Mouse (Mus musculus) myocyte (in vitro differentiated cells): ENCODE data around the gene Snx8. TPM values are rescaled to one million over a fixed set of nuclear protein-coding genes. Genes with fewer than 3 reads are reported as not detected.

Source experiments
- H3K27me3 ChIP-seq: one replicate; pipeline ENCODE4 v1.6.1; 2011; ENCODE audit not compliant: control insufficient read depth, insufficient read depth, insufficient read length
- H3K36me3 ChIP-seq: one replicate; pipeline ENCODE4 v1.6.1; 2011; ENCODE audit not compliant: control insufficient read depth, insufficient read depth
- H3K4me2 ChIP-seq: one replicate; pipeline ENCODE4 v1.6.1; 2011; ENCODE audit warnings: low read depth, control low read depth
- H3K4me3 ChIP-seq: one replicate; pipeline ENCODE4 v1.5.1; 2011; ENCODE audit warnings: mild to moderate bottlenecking, control low read depth, moderate library complexity
- H3K79me2 ChIP-seq: one replicate; pipeline ENCODE4 v1.6.1; 2011; ENCODE audit not compliant: control insufficient read depth, insufficient read depth
- H3ac ChIP-seq: one replicate; pipeline ENCODE4 v1.6.1; 2011; ENCODE audit not compliant: control insufficient read depth, insufficient read length
- CEBPB ChIP-seq: IDR thresholded peaks from 2 replicates; pipeline ENCODE4 v1.6.1; 2011; ENCODE audit warnings: mild to moderate bottlenecking, moderate library complexity; ENCODE audit not compliant: poor library complexity, insufficient read depth, severe bottlenecking
- E2F4 ChIP-seq: IDR thresholded peaks from one replicate; pipeline ENCODE4 v1.6.1; 2011; ENCODE audit warnings: mild to moderate bottlenecking, control low read depth, moderate library complexity; ENCODE audit not compliant: insufficient read depth
- MAX ChIP-seq: IDR thresholded peaks from one replicate; pipeline ENCODE4 v1.6.1; 2011; ENCODE audit warnings: low read depth, mild to moderate bottlenecking, control low read depth
- MYOD1 ChIP-seq, 3 experiments: IDR thresholded peaks; one replicate each; pipeline ENCODE4 v1.6.1; 2011; ENCODE audit warnings: control low read depth in 2 of 3, low read depth in 2 of 3, mild to moderate bottlenecking in 2 of 3, moderate library complexity in 1 of 3; ENCODE audit not compliant: insufficient read length in 2 of 3, control insufficient read depth in 1 of 3
- MYOG ChIP-seq, 3 experiments: IDR thresholded peaks; one replicate each; pipeline ENCODE4 v1.6.1; 2011; ENCODE audit warnings: control low read depth in 2 of 3, low read depth in 2 of 3, mild to moderate bottlenecking in 2 of 3; ENCODE audit not compliant: insufficient read length in 2 of 3, control insufficient read depth in 1 of 3, insufficient read depth in 1 of 3
- POLR2A ChIP-seq: IDR thresholded peaks from one replicate; pipeline ENCODE4 v1.6.1; 2011; ENCODE audit warnings: low read depth, mild to moderate bottlenecking, control low read depth, moderate library complexity; ENCODE audit not compliant: insufficient read length
- POLR2AphosphoS2 ChIP-seq: IDR thresholded peaks from one replicate; pipeline ENCODE4 v1.6.1; 2011; ENCODE audit warnings: low read depth, control low read depth; ENCODE audit not compliant: insufficient read length
- REST ChIP-seq: IDR thresholded peaks from one replicate; pipeline ENCODE4 v1.6.1; 2011; ENCODE audit warnings: mild to moderate bottlenecking, control low read depth, moderate library complexity; ENCODE audit not compliant: insufficient read depth, insufficient read length
- SRF ChIP-seq: IDR thresholded peaks from one replicate; pipeline ENCODE4 v1.6.1; 2011; ENCODE audit warnings: low read depth; ENCODE audit not compliant: control insufficient read depth, insufficient read length
- TCF12 ChIP-seq: IDR thresholded peaks from one replicate; pipeline ENCODE4 v1.6.1; 2011; ENCODE audit warnings: mild to moderate bottlenecking, control low read depth; ENCODE audit not compliant: poor library complexity, insufficient read depth, severe bottlenecking
- TCF3 ChIP-seq: IDR thresholded peaks from one replicate; pipeline ENCODE4 v1.6.1; 2011; ENCODE audit warnings: low read depth, control low read depth; ENCODE audit not compliant: insufficient read length
- USF1 ChIP-seq: IDR thresholded peaks from one replicate; pipeline ENCODE4 v1.6.1; 2011; ENCODE audit warnings: low read depth, mild to moderate bottlenecking, control low read depth, moderate library complexity
- polyA plus RNA-seq: library from polyadenylated mRNA; unstranded; fragments of >200 nt; fragmentation: generic; extraction: Trizol; gene quantifications from one replicate; pipeline ENCODE4 v1.2.1, GENCODE M21; 2012; ENCODE audit warnings: missing spikeins

Snx8 gene
- 50.5 TPM for polyA plus RNA-seq

DNA sequence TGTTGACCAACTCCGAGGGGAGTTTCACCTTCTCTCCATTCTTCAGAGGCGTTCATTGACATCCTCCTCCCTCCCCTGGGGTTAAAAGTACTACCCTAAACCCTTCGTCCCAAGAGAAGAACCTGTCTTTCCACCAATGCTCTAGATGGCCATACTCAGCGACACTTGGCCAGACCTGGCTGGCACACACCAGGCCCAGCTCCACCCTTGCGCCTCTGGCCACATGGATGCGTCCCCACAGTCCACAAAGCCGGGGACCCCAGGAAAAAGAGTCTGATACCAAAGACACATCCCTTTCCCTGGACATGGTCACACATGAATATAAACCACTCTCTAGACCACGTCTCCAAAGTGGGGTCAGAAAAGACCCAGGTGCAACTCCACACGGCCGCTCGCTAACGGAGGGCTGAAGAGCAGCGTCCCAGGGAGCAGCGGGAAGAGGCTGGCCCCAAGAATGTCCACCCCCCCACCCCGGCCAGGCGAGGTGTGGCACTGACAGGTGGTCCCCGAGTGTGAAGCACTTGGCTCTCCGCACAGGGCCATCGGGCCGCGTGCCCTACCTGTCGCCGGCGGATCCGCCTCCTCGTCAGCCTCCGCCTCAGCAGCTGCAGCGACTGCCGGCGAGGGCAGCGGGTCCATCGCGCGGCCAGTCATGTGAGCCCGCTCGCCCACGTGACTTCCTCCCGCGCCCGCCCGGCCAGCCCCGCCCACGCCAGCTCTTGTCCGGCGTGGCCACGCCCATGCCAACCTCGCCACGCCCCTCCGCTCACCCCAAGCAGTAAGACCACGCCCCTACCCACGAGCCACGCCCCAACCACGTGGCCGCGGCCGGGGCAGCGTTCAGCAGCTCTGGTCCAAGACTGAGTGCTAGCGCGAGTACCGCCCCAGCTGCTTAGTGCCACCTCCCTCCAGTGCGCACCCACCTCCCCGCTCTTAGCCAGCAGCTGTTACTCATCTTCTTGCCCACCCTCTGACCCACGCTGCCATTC, at the start of gene Snx8:
Gene Snx8, minus strand, starts transcription at position 675 of the 989 bp plus-strand sequence.
- no peaks in the 10 kb centered on the region for H3K36me3 ChIP-seq
- peak within 1 kb of the TSS; percentile 88 for H3K4me2 ChIP-seq
- peak within 1 kb of the TSS; percentile 67 for H3K4me3 ChIP-seq
- TF ChIP-seq REST: no peak
- TF ChIP-seq USF1: peak; percentile 73
- TF ChIP-seq TCF3: no peak
- peak; percentile 93 for TF ChIP-seq POLR2AphosphoS2
- peak in 2 of 3 experiments; percentile 75 to 93 for TF ChIP-seq MYOD1 (IDR thresholded peaks at IDR 0.05; ENCODE audit: control insufficient read depth in 1 of 3, insufficient read length in 2 of 3, low read depth in 2 of 3)
- no peak for TF ChIP-seq TCF12
- no peak for TF ChIP-seq MAX
- TF ChIP-seq CEBPB: no peak
- peak; percentile 98 for TF ChIP-seq POLR2A
- peak in 2 of 3 experiments; percentile 85 to 87 for TF ChIP-seq MYOG (IDR thresholded peaks at IDR 0.05; ENCODE audit: control insufficient read depth in 1 of 3, insufficient read depth in 1 of 3, insufficient read length in 2 of 3, low read depth in 2 of 3)
- peak; percentile 71 for TF ChIP-seq SRF
- H3ac ChIP-seq: peak within 1 kb of the TSS; percentile 17
- H3K79me2 ChIP-seq: peaks cover 42% of the 10 kb centered on the region
- H3K27me3 ChIP-seq: no peaks in the 10 kb centered on the region

DNA sequence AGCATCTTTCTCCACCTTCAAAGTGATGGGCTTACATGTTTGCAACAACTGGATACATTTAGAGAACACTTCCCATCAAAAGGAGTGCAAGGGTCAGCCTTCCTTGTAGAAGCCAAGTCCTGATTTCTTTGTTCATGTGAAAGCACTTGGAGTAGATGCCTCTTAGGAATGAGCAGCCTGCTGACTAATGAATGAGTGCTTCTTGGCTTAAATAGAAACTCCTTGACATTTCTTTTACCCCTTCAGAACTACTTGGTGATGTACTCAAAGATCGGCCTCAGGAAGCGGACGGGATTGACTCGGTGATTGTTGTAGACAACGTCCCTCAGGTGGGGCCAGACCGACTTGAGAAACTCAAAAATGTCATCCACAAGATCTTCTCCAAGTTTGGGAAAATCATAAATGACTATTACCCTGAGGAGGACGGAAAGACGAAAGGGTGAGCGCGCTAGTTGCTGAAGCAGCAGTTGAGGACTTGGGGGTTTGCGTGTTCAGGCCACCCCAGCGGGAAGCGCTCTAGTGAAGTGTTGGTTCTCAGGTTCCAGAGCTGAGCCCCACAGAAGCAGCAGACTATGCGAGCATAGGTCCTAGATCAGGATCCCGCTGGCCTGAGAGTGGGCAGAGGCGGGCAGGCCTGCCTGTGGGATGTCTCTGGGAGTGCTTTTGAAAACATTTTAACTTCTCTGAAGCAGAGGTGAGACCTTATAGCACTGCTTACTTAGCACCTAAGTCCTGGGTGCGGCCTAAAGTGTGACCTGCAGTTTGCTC, 36.1 kb upstream of the Snx8 start:
- no peak for TF ChIP-seq REST
- TF ChIP-seq SRF: no peak
- TF ChIP-seq E2F4: no peak
- TF ChIP-seq TCF12: no peak
- TF ChIP-seq POLR2A: no peak
- no peak for TF ChIP-seq MAX
- no peak for TF ChIP-seq POLR2AphosphoS2
- no peak for TF ChIP-seq MYOD1 (IDR thresholded peaks at IDR 0.05; ENCODE audit: control insufficient read depth in 1 of 3, insufficient read length in 2 of 3, low read depth in 2 of 3)
- TF ChIP-seq USF1: no peak
- no peak for TF ChIP-seq TCF3
- no peak for TF ChIP-seq CEBPB
- no peak for TF ChIP-seq MYOG (IDR thresholded peaks at IDR 0.05; ENCODE audit: control insufficient read depth in 1 of 3, insufficient read depth in 1 of 3, insufficient read length in 2 of 3, low read depth in 2 of 3)
- Histone ChIP-seq H3K27me3 (no peaks in the 10 kb centered on the region), H3K36me3 (peaks cover 28% of the 10 kb centered on the region), H3K4me3 (no peak overlapping the region), H3K79me2 (peaks cover 62% of the 10 kb centered on the region), H3ac (no peak overlapping the region), H3K4me2 (no peak overlapping the region)

GRCm38 (mm10) chr5:140420616-140421015, 31.6 kb upstream of the Snx8 start:
- Histone ChIP-seq H3K27me3 (no peaks in the 10 kb centered on the region), H3K4me3 (peak overlapping the region; percentile 66), H3K79me2 (peaks cover 63% of the 10 kb centered on the region), H3K36me3 (peaks cover 8% of the 10 kb centered on the region), H3ac (no peak overlapping the region), H3K4me2 (peak overlapping the region; percentile 86)
- TF ChIP-seq SRF: no peak
- TF ChIP-seq USF1: no peak
- TF ChIP-seq TCF3: no peak
- no peak for TF ChIP-seq TCF12
- no peak for TF ChIP-seq POLR2A
- no peak for TF ChIP-seq E2F4
- no peak for TF ChIP-seq POLR2AphosphoS2
- TF ChIP-seq MYOD1 (IDR thresholded peaks at IDR 0.05; ENCODE audit: control insufficient read depth in 1 of 3, insufficient read length in 2 of 3, low read depth in 2 of 3): no peak
- TF ChIP-seq REST: no peak
- no peak for TF ChIP-seq MAX
- no peak for TF ChIP-seq MYOG (IDR thresholded peaks at IDR 0.05; ENCODE audit: control insufficient read depth in 1 of 3, insufficient read depth in 1 of 3, insufficient read length in 2 of 3, low read depth in 2 of 3)
- TF ChIP-seq CEBPB: no peak
